Mouse (Mus musculus): ENCODE data around the gene Eif4ebp2.
"Not testable (repeated sequence)": the region's sequence is repeated elsewhere in the genome, so short reads cannot be mapped to it uniquely, and the experiment has no call there.

Eif4ebp2 gene

GRCm38 (mm10) chr10:61465009-61465408 lies 12.5 kb upstream of the Eif4ebp2 start:
- DNase-seq (ENCODE audit: low spot score), result no peak

GRCm38 (mm10) chr10:61457182-61457581 lies 4.7 kb upstream of the Eif4ebp2 start:
- no peak for DNase-seq (ENCODE audit: low spot score)

- DNase-seq (ENCODE audit: low spot score), result not testable (repeated sequence)
Measured at GRCm38 (mm10) chr10:61453171-61453570, 710 bp upstream of the Eif4ebp2 start.

DNA sequence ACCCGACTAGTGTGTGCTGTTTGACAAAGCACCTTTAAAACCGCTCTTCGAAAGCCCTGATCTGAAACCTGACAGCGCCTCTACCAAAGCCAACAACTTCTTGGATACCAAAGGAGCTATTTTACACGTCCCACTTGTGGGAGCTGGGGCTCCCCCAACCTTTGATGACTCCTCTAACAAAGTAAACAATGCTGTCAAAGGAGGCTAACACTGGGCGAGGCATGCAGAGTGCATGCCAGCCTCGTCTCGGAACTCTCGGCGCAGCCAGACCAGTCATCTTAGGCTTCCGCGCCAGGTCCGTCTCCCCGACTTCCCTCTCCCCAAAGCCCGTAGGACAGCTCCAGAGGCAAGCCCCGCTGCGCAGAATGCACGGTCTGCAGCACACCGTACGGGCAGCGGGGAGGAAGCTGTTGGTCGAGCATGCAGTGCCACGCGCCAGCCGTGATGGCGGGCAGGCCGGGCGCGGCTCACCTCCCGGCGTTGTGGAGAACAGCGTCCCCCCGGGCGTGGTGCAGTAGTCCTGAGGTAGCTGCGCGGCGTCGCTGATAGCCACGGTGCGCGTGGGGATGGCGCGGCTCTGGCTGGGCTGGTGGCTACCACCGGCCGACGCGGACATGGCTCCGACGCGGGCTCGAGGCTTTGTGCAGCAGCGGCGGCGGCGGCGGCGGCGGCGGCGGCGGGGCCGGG lies 387 bp downstream of the Eif4ebp2 start:
- peak; percentile 39 for DNase-seq (ENCODE audit: low spot score)

DNA sequence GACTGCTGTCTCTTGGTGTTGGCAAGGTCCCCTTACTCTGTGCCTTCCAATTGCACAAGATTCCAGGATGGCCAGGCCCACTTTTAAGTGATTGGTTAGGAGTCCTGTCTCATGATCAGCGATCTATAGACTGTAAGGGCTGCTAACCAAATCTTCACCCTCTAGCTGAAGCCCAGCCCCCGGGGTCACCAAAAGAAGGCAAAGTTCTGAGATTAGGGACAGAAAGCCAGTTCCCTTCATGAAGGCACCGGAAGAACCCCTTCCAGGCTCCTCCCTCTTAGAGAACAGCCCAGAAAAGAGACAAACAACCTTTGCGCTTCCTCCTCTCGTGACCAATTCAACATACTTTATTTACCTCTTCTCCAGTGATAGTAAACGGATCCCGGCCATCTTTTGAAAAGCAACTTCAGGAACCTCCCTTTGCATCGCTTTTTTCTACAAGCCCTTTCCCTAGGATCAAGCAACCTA lies 964 bp downstream of the Eif4ebp2 start:
- DNase-seq (ENCODE audit: low spot score), result peak; percentile 27

DNA sequence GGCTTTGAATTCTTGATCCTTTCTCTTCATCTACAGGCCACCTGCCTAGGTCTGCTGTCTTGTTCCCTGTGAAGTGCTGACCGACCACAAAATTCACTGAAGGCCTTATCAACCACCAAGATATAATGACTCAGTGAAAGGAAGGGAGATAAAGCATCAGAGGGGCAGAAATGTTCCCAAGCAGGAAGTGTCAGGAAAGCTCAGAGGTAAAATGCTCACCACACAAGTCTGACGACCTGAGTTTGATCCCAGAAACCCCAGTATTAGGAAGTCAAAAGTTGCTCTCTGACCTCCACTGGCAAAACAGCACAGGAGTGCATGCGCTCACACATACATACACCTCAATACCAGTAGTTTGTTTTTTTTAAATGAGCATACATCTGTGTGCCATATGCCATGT lies 3.6 kb downstream of the Eif4ebp2 start:
- DNase-seq (ENCODE audit: low spot score), result no peak

DNA sequence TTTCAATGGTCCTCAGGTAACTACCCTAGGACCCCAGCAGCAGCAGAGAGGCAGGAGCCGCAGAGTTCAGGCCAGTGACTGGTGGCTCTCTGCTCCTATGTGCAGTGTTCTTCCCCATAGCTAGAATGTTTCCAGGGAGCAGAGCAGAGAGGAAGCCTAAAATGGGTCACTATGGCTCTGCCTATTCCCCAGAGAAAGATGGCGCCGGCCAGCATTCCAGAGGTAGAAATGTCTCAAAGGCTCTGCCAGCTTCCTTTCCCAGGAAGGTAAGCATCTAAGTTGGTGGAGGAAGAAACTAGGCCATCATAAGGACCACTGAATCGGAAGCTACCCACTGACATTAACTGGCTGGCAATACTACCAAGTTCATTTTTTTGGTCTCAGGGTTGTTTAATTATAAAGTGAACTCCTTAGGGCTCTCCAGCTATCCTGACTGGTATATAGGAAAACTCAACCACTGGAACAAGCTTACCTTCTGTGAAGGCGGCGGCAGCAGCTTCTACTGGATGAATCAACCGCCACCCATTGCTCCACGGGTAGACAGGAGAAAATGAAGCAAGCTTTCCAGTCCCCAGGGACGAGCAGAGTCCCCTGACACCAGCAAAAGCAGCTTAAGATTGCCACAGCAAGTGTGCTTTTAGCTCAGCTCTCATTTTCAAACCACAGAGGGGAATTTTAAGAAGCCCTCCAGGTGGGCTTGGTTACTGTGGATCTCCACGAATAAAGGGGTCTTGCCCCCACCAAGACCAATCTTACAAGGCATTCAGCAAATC lies 4.7 kb downstream of the Eif4ebp2 start:
- no peak for DNase-seq (ENCODE audit: low spot score)

DNA sequence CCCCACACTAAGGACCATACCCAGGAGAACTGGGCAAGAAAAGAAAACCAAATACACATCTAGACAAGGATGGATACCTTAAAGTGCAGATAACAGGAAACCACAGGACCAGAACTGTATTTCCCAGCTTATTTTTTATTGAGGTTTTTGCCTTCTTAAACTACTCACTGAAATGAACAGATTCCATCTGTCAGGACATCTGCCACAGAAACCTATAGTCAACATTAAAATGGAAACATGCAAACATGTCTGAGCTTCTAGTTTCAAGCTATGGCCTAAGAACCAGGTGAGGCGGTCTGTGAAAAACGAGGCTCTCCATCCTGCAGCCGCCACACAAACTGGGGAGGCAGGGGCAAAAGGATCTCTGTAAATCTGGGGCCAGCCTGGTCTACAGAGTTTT lies 7.4 kb downstream of the Eif4ebp2 start:
- DNase-seq (ENCODE audit: low spot score), result no peak

DNA sequence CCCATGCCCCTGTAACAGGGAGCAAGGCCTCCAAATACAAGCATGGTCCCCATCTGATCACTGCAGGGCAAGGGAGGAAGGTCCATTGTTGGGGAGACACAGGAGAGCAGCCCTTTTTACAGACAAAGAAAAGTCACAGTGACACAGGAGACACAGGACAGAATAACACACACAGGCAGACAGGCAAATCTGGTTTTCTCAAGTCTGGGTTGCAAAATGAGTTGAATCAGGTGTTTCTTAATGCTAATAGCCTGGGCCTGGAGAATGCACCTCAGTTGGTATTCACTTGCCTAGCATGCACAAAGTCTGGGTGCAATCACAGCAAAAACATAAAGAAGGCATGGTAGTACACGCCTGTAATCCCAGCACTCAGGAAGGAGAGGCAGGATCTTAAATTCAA lies 8.6 kb downstream of the Eif4ebp2 start:
- DNase-seq (ENCODE audit: low spot score), result no peak

GRCm38 (mm10) chr10:61443456-61443855 lies 9.0 kb downstream of the Eif4ebp2 start:
- no peak for DNase-seq (ENCODE audit: low spot score)

DNA sequence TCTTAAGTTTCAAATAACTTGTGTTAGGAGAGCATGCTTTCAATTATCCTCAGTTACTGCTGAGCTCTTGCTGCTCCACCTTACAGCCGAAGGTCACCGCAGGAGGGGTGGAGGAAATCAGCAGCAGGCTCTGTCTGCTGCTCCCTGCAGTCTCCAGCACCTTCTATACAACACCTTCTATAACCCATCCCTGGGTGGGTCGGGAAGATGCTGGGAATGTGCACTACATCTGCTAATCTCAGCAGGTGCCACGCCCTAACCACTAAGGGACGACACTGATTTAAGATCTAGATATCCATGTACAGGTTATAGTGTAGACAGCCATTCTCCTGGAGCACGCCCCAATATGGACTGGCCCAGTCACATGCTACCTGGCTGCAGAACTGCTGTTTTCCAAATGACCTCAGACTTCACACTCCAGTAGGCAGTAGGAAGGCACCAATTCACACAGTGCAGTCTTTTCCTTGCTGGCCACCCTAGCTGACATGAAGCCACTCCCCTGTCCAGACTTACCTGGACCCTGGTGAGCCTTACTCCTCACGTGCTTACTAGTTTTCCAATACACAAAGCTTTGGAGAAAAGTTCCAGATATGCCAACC lies 12.2 kb downstream of the Eif4ebp2 start:
- DNase-seq (ENCODE audit: low spot score), result no peak

DNA sequence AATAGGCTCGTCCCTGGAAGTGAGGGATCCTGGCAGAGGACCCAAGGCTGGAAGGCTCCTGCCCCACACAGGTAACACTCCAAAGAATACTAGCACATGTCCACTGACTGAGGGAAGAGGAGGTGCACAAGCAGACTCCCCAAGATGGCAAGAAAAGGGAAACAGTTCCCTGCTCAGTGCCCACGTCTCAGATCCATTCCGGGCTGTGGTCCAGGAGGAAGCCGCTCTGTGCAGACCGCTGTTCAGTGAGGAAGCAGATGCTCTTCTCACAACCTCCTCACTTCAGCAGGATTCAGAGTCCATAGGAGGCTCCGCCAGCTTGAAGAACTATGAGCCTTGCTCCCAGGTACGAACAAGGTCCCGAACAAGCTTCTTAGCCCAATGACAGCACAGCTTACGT lies 21.1 kb downstream of the Eif4ebp2 start:
- no peak for DNase-seq (ENCODE audit: low spot score)

GRCm38 (mm10) chr10:61429043-61429442 lies 23.4 kb downstream of the Eif4ebp2 start:
- DNase-seq (ENCODE audit: low spot score), result no peak

DNA sequence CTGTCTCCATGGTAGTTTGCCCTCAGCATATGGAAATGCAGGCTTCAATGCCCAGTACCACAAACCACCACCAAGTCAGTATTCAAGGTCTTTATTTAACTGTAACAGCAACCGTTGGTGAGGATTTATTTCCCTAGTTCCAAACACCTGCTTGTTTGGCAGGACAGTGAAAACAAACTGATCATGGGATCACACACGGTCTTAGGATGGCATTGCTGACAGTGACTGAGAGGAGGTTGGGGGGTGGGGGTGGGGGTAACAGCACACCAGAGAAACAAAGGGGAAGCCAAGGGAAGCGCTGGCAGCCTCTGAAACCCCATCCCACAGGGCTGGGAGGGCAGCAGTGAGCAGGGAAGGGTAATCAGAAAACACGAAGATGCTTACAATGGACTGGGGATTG lies 24.0 kb downstream of the Eif4ebp2 start:
- DNase-seq (ENCODE audit: low spot score), result no peak

- DNase-seq (ENCODE audit: low spot score), result no peak
Measured at GRCm38 (mm10) chr10:61427951-61428350, 24.5 kb downstream of the Eif4ebp2 start.

DNA sequence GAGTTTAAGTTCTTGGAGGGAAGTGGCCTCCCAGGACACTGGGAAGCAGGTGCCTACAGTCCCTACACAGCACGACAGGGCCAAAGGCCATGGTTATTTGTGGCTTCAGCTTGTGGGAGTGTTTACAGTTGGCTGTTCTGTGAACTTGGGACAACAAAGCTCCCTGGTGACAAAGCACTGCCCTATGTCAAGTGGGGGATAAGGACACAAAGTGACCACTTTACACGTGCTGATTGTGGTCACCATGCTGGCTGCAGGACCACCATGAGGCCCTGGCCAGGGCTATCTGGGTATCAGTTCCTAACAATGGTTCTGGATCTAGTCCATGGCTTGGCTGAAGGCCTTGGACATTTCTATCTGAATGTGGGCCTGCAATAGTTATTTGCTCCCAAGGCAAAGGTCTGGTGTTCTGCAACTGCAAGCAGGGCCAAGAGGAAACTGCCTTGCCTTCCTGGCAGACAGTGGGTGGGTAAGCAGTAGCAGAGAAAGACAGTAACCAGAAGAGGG lies 26.2 kb downstream of the Eif4ebp2 start:
- DNase-seq (ENCODE audit: low spot score), result no peak

DNA sequence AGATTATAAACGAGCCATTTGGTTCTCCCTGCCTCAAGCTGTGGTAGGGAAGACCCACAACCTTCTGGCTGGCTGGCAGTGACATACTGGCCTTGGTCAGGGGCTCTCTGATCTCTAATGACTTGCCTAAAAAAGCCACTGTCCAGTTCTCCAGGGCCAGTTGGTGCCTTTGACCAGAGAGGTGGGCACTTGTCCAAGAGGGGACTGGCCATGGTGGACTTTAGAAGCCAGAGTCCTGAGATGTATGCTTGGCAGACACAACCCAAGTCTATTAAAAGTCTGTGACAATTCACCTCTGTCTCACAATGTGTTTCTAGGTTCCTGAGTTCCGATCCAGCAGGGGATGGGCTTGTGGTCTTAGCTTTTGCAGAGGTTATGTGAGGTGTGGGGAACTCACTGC lies 27.4 kb downstream of the Eif4ebp2 start:
- no peak for DNase-seq (ENCODE audit: low spot score)

- peak; percentile 66 for DNase-seq (ENCODE audit: low spot score)
Measured at GRCm38 (mm10) chr10:61424500-61424899, 28.0 kb downstream of the Eif4ebp2 start.

GRCm38 (mm10) chr10:61423289-61423688 lies 29.2 kb downstream of the Eif4ebp2 start:
- DNase-seq (ENCODE audit: low spot score), result peak; percentile 34

DNA sequence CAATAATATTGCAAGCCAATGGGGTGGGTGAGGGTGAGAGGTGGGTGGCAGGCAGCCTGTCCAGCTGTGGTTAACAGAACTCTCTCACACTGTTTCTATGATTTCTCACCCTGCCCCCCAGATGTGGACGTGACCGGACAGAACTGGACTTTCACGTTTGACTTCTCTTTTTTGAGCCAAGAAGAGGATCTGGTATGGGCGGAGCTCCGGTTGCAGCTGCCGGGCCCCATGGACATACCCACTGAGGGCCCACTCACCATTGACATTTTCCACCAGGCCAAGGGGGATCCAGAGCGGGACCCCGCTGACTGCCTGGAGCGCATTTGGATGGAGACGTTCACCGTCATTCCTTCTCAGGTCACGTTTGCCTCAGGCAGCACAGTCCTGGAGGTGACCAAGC lies 29.6 kb downstream of the Eif4ebp2 start:
- no peak for DNase-seq (ENCODE audit: low spot score)

DNA sequence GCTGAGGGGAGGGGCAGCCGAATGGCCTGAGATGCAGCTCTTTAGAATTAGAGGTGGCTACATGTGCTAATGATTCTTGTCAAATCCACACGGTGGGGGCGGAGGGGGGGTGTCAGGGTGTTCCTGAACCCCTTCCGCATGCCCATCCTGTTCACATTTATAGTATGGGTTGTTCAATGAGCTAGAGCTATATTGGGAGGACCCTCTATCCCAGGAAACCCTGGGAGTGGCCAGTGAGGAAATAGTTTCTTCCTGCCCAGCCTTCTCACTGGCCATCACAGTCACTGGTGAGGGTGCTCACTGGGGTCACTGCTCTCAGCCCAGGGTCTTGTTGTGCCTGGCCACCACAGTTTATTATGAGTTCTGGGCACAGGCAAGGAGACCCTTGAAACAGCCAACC lies 32.5 kb downstream of the Eif4ebp2 start:
- DNase-seq (ENCODE audit: low spot score), result no peak

GRCm38 (mm10) chr10:61419146-61419545 lies 33.3 kb downstream of the Eif4ebp2 start:
- DNase-seq (ENCODE audit: low spot score), result peak; percentile 36

Measured in retina, embryonic 14.5 days (tissue).